Mouse (Mus musculus): ENCODE results near the gene Prg2. TPM values are rescaled to one million over a fixed set of nuclear protein-coding genes. Genes with fewer than 3 reads are reported as not detected.

Gene Prg2
- polyA plus RNA-seq (2015; fragmentation: Nextera tagmentation; extraction: Ambion mirVana) = 0.19 and 0.49 TPM in 2 replicates

DNA sequence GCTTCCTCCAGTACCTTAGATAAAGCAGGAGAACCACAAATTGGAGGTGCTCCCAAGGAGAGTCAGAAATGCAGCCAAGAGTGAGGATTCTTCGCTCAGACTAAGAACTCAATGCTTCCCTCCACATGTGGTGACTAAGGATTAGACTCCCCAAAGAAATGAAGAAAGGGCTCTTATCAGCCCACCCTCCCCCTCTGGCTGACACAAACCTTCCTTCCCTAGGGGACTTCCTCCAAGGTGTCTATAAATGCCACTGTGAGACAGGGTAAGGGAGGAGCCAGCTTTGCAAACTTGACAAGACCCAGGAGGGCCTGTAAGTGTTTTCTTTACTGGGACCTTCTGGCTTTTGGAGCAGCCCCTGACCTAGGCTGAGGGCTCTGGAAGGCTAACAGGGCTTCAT, at the start of gene Prg2:
Gene Prg2 (plus strand): TSS at position 274 of the 400 bp plus-strand sequence.
- Histone ChIP-seq H3K36me3 (no peaks in the 10 kb centered on the region), H3K9ac (replicated peaks) (no peak within 1 kb of the TSS), H3K4me2 (replicated peaks) (no peak within 1 kb of the TSS), H3K27me3 (no peaks in the 10 kb centered on the region), H3K4me1 (replicated peaks) (no peaks in the 10 kb centered on the region), H3K27ac (no peak within 1 kb of the TSS), H3K4me3 (replicated peaks) (no peak within 1 kb of the TSS), H3K9me3 (no peaks in the 10 kb centered on the region)
- 53% methylated on average over 1 of the region's 1 CpGs for WGBS
- no peak for ATAC-seq

DNA sequence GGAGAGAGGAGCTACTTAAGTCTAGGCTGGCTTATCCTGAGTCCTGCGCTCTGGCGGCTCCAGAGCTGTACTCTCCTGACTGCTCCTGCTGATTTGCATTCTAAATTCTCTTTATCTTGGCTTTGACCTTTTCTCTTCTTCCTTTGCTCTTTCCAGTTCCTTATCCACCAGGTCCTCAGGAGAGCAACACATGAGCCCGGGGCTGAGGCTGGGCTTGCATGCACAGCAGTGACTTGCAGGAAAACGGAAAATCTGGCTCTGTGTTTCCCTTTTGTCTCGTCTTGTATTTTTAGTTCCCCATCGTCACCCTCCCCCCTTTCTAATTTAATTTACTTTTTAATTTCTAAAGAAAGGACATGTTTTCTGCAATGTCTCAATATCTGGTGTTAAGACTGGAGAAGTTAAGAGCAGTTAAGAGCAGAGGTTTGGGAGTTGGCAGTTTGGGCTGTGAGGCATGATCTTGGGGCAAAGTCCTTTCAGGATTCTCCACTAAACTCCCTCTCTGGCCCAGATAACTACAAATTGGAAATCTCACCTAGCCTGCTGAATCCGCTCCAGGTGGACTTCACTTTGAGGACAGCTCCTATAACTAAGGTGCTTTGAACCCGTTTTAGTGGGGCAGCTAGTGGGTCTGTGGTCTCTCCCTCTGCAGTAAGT, 46.1 kb upstream of the Prg2 start:
- ATAC-seq = no peak

DNA sequence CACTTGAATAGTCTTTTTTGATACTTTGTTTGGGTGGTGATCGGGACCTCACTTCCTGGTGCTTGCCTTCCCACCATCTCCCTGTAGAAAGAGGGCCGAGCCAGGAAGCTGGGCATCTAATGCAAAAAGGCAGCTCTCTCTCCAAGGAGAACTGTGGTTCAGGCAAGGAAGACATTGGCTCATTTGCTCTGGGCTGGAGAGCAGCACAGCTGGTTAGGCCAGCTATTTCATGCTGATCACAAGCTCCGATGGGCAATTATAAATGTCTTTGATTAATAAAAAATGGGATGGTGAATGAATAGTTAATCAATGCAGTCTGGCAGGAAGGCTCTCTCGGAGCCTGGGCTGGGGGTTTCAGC, 45.6 kb upstream of the Prg2 start:
- Histone ChIP-seq H3K4me1 (replicated peaks) (peaks cover 16% of the 10 kb centered on the region), H3K4me2 (replicated peaks) (no peak overlapping the region), H3K4me3 (replicated peaks) (no peak overlapping the region), H3K9ac (replicated peaks) (no peak overlapping the region), H3K27ac (peak overlapping the region; percentile 44; the same call in 1 of the 2 replicates), H3K27me3 (no peaks in the 10 kb centered on the region), H3K36me3 (no peaks in the 10 kb centered on the region), H3K9me3 (no peaks in the 10 kb centered on the region)
- WGBS = 42% methylated on average over 4 of the region's 4 CpGs
- ATAC-seq = peak; percentile 22; the same call in 1 of the 2 replicates

More for the DNA sequence above, 46.1 kb upstream of the Prg2 start:
- H3K9me3 ChIP-seq = no peaks in the 10 kb centered on the region
- no peak overlapping the region for H3K27ac ChIP-seq
- 77% methylated on average over 8 of the region's 8 CpGs for WGBS
- peaks cover 16% of the 10 kb centered on the region for H3K4me1 ChIP-seq (replicated peaks)
- no peaks in the 10 kb centered on the region for H3K27me3 ChIP-seq
- H3K36me3 ChIP-seq = no peaks in the 10 kb centered on the region
- no peak overlapping the region; the same call in 1 of the 2 replicates for H3K9ac ChIP-seq (replicated peaks)
- no peak overlapping the region for H3K4me2 ChIP-seq (replicated peaks)
- H3K4me3 ChIP-seq (replicated peaks) = no peak overlapping the region

DNA sequence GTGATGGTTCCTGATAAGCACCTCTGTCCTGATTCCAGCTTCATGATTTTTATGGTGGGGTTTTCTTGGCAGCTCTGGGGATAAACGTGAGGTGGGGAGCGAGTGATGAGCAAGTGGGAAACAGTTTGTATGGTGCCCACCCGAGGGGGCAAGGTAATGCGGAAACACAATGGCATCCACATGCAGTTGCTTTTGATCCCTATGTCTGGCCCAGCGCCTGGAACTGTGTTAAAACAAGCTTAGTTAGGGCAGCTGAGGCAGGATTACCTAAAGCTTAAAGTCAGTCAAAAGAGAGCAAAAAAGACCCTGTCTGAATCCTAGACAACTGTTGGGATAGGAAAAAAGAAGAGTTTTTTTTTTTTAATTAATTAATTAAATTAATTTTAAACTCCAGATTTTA, 45.2 kb upstream of the Prg2 start:
- peaks cover 16% of the 10 kb centered on the region for H3K4me1 ChIP-seq (replicated peaks)
- WGBS = 42% methylated on average over 5 of the region's 5 CpGs
- no peaks in the 10 kb centered on the region for H3K27me3 ChIP-seq
- H3K36me3 ChIP-seq = no peaks in the 10 kb centered on the region
- no peak overlapping the region for H3K4me2 ChIP-seq (replicated peaks)
- no peak overlapping the region for H3K9ac ChIP-seq (replicated peaks)
- peak overlapping the region; percentile 44; the same call in 1 of the 2 replicates for H3K27ac ChIP-seq
- ATAC-seq = peak; percentile 53; the same call in 1 of the 2 replicates
- no peaks in the 10 kb centered on the region for H3K9me3 ChIP-seq
- H3K4me3 ChIP-seq (replicated peaks) = no peak overlapping the region

DNA sequence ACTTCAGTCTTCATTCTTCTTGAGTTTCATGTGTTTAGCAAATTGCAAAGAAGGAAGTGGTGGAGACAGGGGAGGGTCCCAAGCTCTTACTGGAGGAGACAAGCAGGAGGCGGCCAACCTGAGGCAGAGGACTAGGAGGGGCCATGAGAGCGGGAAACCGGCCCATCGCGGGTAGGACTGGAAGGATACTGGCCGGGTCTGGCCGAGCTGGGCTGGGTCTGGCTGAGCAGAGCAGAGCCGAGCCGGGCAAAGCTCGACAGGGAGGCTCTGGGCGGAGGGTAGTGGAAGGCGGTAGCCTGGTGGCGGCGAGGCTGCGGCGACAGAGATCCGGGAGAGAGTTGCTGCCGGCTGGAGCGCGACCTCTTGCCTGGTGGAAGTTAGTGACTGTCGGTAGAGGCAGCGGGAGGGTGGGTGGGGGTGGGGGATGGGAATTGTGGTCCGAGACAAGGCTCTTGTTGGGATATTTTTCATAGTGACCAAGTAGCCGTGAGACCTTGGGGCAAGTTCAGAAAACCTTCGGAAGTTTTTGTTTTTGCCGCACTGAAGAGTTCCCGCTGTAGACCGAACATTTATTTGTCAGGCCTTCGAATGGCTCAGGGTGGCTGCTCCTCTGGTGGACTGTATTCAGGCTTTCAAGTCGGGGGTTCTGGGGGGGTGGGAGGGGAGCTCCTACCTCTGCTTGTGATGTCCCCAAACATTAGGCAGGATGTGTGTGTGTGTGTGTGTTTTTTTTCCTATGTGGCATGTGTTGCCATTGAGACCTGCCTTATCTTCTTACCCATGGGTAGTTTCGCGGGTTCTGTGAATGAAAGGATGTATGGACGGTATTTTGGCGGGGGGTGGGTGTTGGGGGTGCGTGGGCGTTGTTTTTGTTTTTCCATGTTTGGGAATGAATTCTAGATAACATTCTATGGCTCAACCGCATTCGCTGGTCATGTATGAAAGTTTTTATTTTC, 43.5 kb upstream of the Prg2 start, which contains the start of gene Slc43a3:
Gene Slc43a3 (plus strand): TSS at position 106 of the 956 bp plus-strand sequence.
- Histone ChIP-seq H3K4me1 (replicated peaks) (peaks cover 16% of the 10 kb centered on the region), H3K27ac (no peak within 1 kb of the TSS), H3K36me3 (no peaks in the 10 kb centered on the region), H3K9ac (replicated peaks) (peak within 1 kb of the TSS; percentile 46; the same call in 1 of the 2 replicates), H3K9me3 (no peaks in the 10 kb centered on the region), H3K4me3 (replicated peaks) (peak within 1 kb of the TSS; percentile 30), H3K4me2 (replicated peaks) (peak within 1 kb of the TSS; percentile 54), H3K27me3 (no peaks in the 10 kb centered on the region)
- 25% methylated on average over 34 of the region's 38 CpGs for WGBS
- peak; percentile 76 for ATAC-seq

DNA sequence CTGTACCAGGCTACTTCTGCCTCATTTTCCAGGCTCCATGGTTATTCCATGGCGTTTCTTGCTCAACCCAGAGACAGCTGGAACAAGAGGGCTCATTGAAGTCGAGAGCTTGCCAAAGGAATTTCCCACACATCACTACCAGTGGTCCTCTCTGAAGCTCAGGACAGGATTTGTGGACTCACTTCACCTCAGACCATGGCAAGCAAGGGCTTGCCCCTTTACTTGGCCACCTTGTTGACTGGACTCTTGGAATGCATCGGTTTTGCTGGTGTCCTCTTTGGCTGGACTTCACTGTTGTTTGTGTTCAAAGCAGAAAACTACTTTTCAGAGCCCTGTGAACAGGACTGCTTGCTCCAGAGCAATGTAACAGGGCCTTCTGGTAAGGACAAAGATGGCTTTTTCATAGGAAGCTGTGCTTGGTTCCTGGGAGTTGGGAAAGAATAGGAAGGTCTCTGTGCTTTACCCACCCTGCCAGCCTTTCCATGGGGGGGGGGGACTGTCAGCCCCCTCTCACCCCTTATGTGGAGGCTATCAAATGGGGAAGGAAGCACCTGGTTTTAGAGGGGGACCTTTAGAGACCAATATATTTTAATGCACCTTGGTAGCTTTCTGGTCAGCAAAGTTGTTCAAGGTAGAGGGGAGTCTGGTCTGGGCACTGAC, 42.6 kb upstream of the Prg2 start:
- Histone ChIP-seq H3K4me3 (replicated peaks) (no peak overlapping the region), H3K9me3 (no peaks in the 10 kb centered on the region), H3K36me3 (no peaks in the 10 kb centered on the region), H3K9ac (replicated peaks) (no peak overlapping the region), H3K4me1 (replicated peaks) (peaks cover 16% of the 10 kb centered on the region), H3K27ac (no peak overlapping the region), H3K4me2 (replicated peaks) (0 out of 2 replicates have a peak overlapping the region, but pooled peaks have one; percentile 8), H3K27me3 (no peaks in the 10 kb centered on the region)
- 89% methylated on average over 3 of the region's 3 CpGs for WGBS
- ATAC-seq = no peak

DNA sequence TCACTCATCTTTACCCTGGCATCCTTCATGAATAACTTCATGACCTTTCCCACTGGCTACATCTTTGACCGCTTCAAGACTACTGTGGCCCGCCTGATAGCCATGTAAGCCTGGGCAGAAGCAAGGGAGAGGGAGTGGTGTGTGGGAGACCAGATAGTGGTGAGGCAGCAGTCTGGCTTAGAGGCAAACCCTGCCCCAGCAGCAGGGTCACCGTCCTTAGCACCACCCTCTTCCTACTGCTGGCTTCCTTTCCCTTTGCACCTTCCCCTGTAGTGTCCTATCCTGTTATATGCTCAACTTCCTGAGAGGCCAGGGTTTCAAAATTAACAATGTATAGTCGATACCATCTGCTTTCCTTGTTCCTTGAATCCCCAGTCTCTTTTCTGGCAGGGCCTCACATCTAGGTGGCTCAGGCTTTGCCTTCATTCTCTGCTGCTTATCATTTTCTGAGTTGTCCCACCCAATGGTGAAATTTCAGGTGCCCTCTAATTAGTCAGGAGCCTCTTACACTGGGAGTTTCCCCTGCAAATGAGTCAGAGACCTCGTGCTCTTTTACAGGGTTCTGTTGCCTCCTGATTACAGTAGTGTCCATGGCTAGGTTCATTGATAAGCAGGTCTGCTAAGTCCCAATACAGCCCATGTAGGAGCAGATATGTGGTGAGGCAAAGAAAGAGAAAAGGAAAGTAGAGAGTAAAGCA, 41.9 kb upstream of the Prg2 start:
- H3K4me2 ChIP-seq (replicated peaks) = no peak overlapping the region
- no peak overlapping the region for H3K27ac ChIP-seq
- no peak overlapping the region for H3K4me3 ChIP-seq (replicated peaks)
- H3K4me1 ChIP-seq (replicated peaks) = peaks cover 16% of the 10 kb centered on the region
- WGBS = 90% methylated on average over 5 of the region's 5 CpGs
- H3K9me3 ChIP-seq = no peaks in the 10 kb centered on the region
- no peaks in the 10 kb centered on the region for H3K27me3 ChIP-seq
- ATAC-seq = no peak
- H3K9ac ChIP-seq (replicated peaks) = no peak overlapping the region
- no peaks in the 10 kb centered on the region for H3K36me3 ChIP-seq

DNA sequence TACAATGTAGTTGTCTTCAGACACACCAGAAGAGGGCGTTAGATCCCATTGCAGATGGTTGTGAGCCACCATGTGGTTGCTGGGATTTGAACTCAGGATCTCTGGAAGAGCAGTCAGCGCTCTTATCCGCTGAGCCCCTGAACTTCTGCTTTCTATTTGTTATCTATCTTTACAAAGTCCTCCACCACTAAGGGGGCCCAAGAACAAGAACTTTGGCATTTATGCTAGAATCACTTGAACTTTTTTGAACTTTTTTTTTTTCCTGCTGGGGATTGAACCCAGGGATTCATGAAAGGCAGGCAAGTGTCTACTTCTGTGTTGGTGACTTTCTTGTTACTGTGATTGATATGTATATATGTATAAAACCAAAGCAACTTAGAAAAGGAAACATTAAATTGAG, 41.0 kb upstream of the Prg2 start:
- H3K27me3 ChIP-seq = no peaks in the 10 kb centered on the region
- no peak overlapping the region for H3K4me3 ChIP-seq (replicated peaks)
- H3K4me2 ChIP-seq (replicated peaks) = no peak overlapping the region
- H3K4me1 ChIP-seq (replicated peaks) = peaks cover 12% of the 10 kb centered on the region; the same call in 1 of the 2 replicates
- H3K9ac ChIP-seq (replicated peaks) = no peak overlapping the region
- ATAC-seq = no peak
- H3K9me3 ChIP-seq = no peaks in the 10 kb centered on the region
- no peak overlapping the region for H3K27ac ChIP-seq
- WGBS = 95% methylated on average over 3 of the region's 3 CpGs
- H3K36me3 ChIP-seq = no peaks in the 10 kb centered on the region

DNA sequence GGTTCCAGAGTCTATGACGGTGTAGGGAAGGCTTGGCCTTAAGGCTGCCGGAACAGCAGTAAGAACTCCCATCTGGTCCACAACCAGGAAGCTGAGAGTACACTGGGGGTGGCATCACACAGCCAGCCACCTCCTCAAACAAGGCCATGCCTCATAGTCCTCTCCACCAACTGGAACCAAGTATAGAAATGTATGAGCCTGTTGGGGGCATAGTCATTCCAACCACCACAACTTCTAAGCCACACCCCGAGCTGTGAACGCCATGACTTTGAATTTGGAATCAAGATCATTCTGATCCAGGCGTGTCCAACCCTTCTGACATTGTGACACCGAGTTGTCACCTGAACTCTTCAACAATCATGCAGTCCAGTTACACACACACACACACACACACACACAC, 40.5 kb upstream of the Prg2 start:
- Histone ChIP-seq H3K4me2 (replicated peaks) (no peak overlapping the region), H3K4me3 (replicated peaks) (no peak overlapping the region), H3K9me3 (no peaks in the 10 kb centered on the region), H3K4me1 (replicated peaks) (peaks cover 11% of the 10 kb centered on the region; the same call in 1 of the 2 replicates), H3K36me3 (no peaks in the 10 kb centered on the region), H3K9ac (replicated peaks) (no peak overlapping the region), H3K27ac (no peak overlapping the region), H3K27me3 (no peaks in the 10 kb centered on the region)
- 93% methylated on average over 6 of the region's 6 CpGs for WGBS
- no peak for ATAC-seq

DNA sequence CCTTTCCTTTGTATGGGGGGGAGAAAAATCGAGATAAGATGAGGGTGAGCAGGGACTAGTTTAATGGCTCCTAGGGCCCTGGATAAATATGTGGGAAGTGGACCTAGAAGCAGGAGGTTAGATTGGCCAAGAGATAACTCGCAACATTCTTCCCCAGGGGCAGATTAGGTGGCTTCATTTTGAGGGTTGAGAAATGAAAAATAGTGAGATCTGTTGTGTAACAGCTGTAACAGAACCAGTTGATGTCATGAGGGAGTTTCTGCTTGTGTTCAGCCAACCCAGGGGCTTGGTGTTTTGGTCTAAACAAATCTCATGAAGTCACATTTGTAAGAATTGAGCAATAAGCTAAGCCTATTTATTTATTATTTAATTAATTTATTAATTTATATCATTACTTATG, 38.9 kb upstream of the Prg2 start:
- no peak for ATAC-seq
- Histone ChIP-seq H3K27me3 (no peaks in the 10 kb centered on the region), H3K27ac (no peak overlapping the region), H3K36me3 (no peaks in the 10 kb centered on the region), H3K4me1 (replicated peaks) (peaks cover 6% of the 10 kb centered on the region; the same call in 1 of the 2 replicates), H3K9ac (replicated peaks) (no peak overlapping the region), H3K4me2 (replicated peaks) (no peak overlapping the region), H3K9me3 (no peaks in the 10 kb centered on the region), H3K4me3 (replicated peaks) (no peak overlapping the region)
- WGBS = 77% methylated on average over 2 of the region's 2 CpGs

DNA sequence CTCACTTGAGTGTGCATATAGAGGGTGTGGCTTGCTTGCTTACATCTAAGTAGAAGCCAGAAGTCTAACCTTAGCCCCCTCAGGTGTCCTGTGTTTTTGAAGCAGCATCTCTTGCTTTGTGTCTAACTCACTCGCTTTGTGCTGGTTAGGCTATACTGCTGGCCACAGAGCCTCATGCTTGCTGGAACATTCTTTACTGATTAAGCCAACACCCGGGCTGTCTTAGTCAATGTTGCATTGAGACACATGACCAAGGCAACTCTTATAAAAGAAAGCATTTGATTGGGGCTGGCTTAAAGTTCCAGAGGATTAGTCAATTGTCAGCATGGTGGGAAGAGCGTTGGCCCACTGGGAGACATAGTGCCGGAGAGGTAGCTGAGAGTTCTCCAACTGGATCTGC, 38.5 kb upstream of the Prg2 start:
- no peak overlapping the region for H3K4me3 ChIP-seq (replicated peaks)

More for the DNA sequence above, 38.5 kb upstream of the Prg2 start:
- H3K4me2 ChIP-seq (replicated peaks) = no peak overlapping the region
- no peak overlapping the region for H3K27ac ChIP-seq
- H3K36me3 ChIP-seq = no peaks in the 10 kb centered on the region
- no peak overlapping the region for H3K9ac ChIP-seq (replicated peaks)
- 75% methylated on average over 4 of the region's 4 CpGs for WGBS
- no peaks in the 10 kb centered on the region for H3K9me3 ChIP-seq
- H3K27me3 ChIP-seq = no peaks in the 10 kb centered on the region
- no peak for ATAC-seq
- H3K4me1 ChIP-seq (replicated peaks) = 0 out of 2 replicates have a peak, but pooled peaks cover 3% of the 10 kb centered on the region

Measured in midbrain, embryonic 13.5 days (tissue).